Mouse (Mus musculus) CD4-positive, CD25-positive, alpha-beta regulatory T cell, adult 2 months (primary cell): Measurements from ENCODE around the gene Nfatc2.

Experiments
- DNase-seq: peaks from one replicate; pipeline ENCODE4 v3.0.0-alpha.2; 2012; ENCODE audit warnings: low read depth, low spot score

The Nfatc2 gene

GRCm38 (mm10) chr2:168601491-168602386, at the start of gene Nfatc2:
Nfatc2 (minus strand) TSS chr2:168601657.
- DNase-seq = peak; percentile 52

GRCm38 (mm10) chr2:168648171-168648570, 46.7 kb upstream of the Nfatc2 start:
- no peak for DNase-seq

DNA sequence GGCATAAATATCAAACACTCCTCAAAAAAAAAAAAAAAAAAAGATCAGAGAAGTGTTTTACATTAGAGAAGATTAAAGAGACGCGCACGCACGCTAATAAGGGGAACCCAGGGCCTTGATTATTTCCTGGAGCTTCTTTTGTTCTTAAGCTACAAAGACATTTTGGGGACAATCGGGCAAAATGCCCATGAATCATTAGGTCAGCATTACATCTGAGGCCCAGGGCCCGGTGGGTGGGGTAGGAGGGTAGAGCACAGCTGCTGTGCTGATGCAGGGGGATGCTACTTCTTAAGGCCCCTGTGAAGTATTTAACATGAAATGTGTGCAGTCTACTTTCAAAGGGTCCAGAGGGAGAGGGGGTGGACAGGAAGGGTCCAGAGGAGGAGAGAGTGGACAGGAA, 43.4 kb upstream of the Nfatc2 start:
- DNase-seq = no peak

DNA sequence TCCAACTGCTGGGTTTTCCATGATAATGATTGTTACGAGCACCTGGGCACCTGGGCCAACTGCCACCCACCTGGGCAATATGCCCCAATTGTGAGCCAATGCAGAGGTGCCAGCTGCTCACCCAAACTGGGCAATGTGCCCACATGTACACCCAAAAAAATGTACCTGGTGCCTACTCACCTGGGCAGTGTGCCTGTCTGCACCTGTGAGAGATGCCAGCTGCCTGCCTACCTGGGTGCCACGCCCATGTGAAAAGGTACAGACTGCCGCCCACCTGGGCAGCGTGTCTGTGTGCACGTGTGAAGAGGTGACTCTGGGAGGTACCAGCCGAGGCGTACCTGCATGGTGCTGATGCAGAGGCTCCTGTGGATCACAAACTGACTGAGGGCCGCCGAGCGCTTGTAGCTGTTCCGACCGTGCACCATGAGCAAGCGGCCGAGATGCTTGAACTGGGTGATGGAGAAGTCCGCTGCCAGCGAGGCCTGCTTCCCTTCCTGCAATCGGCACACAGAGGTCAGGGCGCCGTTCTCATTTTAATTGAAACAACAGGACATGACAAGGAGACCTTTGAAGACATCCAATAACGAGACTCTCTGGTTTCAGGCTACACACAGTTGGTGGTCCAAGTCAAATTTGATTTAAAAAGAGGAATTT, 42.2 kb upstream of the Nfatc2 start:
- no peak for DNase-seq

GRCm38 (mm10) chr2:168642187-168642586, 40.7 kb upstream of the Nfatc2 start:
- DNase-seq = no peak

DNA sequence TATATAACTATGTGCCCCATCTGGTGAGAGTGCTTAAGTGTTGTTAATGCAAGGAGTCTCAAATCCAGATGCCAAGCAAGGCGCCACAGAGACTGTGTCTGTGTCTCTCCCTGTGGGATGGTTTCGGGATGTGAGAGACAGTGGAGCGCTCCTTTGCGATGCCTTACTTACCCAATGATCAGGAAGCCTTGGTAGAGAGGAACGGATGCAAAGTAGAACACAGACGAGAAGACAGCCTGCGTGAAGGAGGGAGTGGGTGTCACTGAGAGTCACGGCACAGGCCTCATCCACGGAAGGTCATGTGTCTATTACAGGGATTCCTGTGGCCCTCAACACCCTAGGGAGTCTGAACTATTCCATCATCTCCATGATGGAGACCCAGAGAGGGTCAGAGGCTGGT, 39.0 kb upstream of the Nfatc2 start:
- no peak for DNase-seq

GRCm38 (mm10) chr2:168634881-168635280, 33.4 kb upstream of the Nfatc2 start:
- DNase-seq = no peak

DNA sequence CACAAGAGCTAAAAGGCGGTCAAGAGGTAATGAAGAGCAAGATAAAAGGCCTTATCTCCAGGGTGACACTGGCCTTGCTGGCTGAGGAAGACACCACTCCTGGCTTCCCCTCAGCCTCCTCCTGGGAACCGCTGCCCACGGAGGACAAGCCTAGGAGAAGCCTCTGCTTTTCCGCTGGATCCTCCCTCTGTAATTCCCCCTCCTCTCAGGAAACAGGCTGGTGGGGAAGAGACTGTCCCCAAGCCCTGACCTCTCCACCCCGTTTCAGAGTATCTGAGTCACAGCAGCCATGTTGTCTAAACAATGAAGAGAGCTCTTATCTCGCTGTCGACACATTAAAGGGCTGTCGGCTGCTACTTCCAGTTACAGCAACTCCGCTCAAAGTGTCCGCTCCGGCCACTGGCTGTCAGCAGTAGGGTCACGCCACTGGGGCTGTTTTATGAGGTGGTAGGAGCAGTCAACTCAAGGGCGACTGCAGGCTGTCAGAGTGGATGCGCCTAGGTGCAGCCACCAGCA, 31.9 kb upstream of the Nfatc2 start:
- no peak for DNase-seq

- no peak for DNase-seq
Observed at GRCm38 (mm10) chr2:168632543-168632942, 31.1 kb upstream of the Nfatc2 start.

DNA sequence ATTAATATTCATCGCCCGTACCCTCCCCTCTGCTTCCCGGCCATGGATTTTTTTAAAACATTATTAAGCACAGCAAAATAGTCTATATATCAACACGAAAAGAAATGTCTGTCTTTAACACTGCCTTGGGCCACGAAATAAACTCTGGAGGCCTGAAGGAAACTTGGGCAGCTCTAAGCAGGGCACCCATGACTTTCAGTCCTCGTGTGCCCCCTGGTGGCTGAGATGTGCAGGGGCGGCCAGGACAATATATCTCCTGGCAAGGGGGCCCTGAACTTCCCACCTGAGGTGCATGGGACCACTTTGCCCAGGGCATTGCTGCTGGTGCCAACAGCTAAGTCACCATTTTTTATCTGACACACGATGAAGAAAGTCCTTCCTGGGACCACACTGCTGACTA, 27.3 kb upstream of the Nfatc2 start:
- DNase-seq = peak; percentile 90

DNA sequence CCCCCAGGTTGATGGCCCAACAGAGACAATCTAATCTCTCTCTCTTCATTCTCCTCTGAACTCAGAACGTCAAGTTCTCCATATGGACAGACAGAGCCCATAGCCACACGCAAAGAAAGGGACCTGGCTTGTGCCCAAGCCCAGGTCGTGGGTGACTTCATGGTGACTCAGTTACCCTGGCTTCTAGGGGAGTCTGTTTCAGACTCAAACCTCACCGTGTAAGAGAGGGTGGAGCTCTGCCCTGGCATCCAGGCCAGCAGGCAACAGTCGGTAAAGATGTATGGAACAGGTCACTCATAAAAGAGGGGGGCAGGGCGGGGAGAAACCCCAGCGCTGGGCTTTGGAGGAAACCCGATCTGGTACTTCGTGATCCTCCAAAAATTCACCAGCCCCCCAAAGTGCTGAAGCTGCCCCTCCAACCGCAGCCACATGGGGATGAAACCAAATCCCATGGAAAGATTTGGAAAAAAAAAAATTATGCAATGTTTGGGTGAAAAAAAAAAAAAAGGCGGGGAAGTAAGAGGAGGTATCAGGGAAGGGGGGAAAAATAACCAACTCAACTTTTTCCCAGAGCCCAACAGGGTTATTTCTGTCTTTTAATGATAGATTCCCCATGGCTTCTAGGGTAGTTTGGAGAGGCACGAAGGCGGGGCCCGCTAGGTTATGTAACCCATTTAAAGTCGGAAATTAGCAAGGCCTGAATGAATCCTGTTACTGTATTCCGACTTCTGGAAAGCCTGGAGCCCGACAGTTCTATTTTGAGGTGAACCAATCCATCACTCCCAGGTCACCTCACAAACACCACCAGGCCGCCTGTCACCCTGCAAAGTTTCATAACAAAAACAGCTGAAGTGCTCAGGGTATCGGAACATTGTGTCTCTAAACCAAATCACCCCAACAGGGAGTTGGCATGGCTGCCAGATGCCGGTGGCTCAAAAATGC, 26.6 kb upstream of the Nfatc2 start:
- DNase-seq = no peak

DNA sequence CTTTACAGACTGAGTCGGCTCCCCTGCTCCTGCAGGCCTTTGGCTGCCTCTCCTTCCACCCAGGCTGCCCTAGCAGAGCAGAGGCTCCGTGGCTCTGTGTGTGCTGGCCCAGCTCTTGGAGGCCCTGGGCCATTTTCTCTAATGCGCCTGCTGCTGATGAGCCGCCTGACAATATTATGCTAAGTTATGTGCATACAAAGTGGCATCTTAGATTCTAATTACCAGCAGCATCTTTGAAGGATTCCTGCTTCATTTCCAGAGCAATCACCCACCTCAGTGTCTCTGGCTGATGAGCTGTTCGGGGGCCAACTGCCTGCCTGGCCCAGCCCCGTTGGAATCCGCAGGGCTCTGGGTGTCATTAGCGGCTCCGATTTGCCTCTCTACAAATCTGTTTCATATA, 24.9 kb upstream of the Nfatc2 start:
- DNase-seq = no peak

- no peak for DNase-seq
Observed at GRCm38 (mm10) chr2:168625091-168625490, 23.6 kb upstream of the Nfatc2 start.

GRCm38 (mm10) chr2:168621111-168621802, 19.8 kb upstream of the Nfatc2 start:
- no peak for DNase-seq

DNA sequence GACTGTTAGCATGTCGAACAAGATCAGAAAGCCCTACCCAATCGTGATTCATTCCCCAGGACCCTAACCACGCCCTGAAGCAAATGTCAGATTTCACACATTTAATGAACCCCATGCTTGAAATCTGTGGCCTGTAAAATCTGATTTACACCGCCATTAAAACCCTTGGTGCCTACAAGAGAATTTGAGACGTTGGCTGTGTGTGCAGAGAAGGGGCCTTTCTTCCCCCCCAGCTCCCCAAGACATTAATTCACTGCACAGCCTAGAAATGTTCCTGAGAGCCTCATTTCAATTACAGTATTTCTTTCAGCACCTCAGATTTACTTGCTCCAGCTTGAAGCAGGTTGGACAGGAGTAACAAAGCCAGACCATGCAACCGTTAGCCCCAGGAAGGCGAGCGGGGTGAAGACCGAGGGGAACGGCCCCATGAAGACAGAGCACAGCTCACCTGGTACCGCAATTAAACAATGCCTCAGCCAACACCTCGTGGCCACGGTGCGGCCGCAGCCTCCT, 16.8 kb upstream of the Nfatc2 start:
- no peak for DNase-seq

DNA sequence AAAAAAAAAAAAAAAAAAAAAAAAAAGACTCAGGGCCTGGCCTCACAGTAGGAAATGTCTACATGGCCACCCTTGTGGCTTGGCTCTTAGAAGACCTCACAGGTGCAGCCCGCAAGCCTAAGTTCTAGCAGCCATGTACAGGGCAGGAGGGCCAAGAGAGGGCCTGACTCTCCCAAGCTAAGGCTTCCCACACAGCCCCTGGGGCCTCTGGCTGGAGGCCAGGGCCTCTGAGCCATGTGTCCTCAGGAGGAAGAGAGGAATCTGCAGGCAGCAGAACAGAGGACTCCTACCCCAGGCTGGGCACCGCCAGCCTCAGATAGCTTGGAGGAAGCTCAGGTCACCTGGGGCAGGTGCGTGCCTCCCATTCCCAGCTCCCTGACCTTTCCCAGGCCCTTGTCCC, 13.7 kb upstream of the Nfatc2 start:
- DNase-seq = no peak

- no peak for DNase-seq
Observed at GRCm38 (mm10) chr2:168614170-168614872, 12.9 kb upstream of the Nfatc2 start.

- DNase-seq = no peak
Observed at GRCm38 (mm10) chr2:168613092-168613880, 11.8 kb upstream of the Nfatc2 start.

DNA sequence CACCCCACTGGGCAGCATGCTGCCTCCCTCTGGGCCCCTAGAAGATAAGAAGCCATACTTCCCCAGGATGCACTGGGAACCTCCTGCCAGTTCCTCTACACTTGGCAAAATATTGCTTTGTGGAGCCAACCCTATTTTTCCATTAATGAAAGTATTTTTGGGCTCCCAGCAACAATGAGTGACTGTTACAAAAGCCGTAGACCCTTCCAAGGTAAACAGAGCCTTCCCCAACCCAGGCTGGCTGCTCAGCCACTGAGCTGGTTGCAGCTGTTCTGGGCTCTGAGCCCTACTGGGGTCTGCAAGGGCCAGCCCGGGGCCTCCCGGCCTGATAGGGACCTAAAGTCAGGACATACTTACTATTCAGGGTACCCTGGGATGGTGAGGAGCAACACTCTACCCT, 9.5 kb upstream of the Nfatc2 start:
- no peak for DNase-seq
